Mouse (Mus musculus) liver, adult (tissue): Measurements from ENCODE around the gene Acsbg2.
A peak's percentile ranks its signal among the peaks of the same experiment; 100 is the strongest.

Experiments
- GATA4 ChIP-seq: IDR thresholded peaks from 2 replicates; pipeline ENCODE4 v1.6.1; 2014; ENCODE audit warnings: mild to moderate bottlenecking, low read length; ENCODE audit not compliant: insufficient replicate concordance

The Acsbg2 gene

GRCm38 (mm10) chr17:56836336-56836735 is 37.9 kb downstream of the Acsbg2 start:
- TF ChIP-seq GATA4: no peak

GRCm38 (mm10) chr17:56833381-56833780 is 40.9 kb downstream of the Acsbg2 start:
- TF ChIP-seq GATA4: no peak

DNA sequence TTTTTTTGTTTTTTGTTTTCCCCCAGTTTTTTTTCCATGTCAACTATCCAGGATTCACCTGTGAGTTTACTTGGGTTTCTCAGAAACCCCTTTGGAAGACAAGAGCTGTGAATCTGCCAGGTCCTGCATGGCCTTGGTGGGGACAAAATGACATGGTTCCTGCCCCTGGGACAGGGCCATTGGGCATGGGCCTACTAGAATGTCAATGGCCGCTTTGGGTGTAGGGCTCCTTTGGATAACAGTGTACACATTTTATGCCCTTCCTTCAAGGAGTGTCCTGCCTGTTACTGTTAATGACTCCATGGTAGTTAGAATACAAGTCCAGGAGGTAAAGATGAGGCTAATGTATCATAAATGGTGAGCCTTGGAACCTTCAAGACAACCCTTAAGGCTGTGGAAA is 41.3 kb downstream of the Acsbg2 start:
- TF ChIP-seq GATA4: no peak

DNA sequence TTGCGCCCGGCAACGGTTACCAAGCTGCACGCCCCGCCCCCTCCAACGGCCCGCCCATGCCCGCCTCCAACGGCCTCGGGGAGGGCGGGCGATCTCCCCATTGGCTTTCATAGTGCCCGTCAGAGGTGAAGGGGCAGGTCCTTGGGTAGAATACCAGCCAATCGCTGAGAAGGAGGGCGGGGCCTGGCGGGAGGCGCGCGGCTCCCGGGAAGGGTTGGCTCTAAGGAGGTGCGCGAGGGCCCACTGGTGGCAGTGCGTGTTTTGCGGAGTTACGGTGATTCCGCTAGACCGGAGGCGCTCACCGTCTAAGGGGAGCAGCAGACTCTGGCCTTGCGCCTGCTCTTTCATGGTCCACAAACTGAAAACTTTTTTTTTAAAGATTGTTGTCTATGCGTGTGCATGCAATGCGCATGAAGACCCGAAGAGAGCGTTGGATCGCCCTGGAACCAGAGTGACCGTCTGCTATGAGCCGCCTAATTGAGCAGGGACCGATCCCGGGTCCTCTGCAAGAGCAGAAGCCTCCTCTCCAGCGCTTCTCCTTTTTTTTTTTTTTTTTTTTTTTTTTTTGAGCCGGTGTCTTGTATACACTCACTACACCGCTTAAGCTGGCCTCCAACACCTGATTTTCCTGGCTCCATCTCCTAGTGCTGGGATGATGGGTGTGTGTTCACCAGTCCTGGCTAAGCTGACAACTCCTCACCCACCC is 43.0 kb downstream of the Acsbg2 start:
- peak; percentile 23; the same call in 1 of the 2 replicates for TF ChIP-seq GATA4

DNA sequence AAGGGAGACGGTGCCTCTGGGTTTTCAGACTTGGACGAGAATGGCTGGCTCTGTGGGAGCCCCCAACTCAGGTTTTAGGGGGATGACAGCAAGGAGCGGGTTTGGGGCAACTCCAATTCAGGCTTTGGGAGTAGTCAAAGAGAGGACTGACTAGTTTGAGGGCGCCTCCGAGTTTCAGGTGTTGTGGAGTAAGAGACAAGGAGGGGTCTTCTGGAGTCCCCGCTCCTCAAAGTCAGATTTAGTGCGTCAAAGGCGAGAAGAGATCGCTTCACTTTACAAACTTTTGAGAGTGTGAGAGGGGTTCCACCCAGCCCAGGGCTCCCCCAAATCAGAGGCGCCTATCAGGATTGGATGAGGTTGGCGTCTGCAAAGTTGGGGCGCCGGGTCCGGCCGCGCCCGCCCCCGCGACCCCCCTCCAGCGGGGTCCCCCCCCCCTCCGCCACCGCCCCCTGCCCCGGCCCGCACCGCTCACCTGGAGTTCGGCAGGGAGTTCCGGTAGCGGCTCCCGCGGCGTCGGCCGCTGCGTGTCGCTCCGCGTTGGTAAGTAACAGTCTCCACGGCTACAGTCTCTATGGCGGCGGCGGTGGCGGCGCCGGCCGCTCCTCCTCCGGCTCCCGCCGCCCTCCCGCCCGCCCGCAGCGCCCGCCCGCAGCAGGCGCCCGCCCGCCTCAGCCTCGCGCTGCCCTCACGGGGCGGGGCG is 43.7 kb downstream of the Acsbg2 start, which contains the start of gene Rfx2:
Rfx2 (minus strand) TSS at position 603 of the 700 bp plus-strand sequence.
- TF ChIP-seq GATA4: no peak

DNA sequence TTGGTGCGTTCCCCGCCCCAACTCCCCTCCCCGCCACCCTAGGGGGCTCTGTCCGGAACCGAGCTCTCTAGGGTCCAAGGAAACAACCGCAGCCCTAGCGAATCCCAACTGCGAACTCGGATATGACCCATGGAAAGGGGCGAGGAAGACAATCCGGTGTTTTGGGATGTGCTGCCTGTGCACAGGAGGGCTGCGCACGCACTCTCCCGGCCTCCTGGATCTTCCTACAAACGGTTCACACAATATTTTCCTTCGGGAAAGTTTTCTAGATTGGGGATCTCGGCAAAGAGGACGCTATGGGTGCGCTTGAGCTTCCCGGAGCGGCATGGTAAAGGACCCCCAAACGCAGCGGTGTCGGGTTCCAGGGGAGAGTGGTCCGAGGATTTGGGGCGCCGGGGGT is 44.5 kb downstream of the Acsbg2 start:
- no peak for TF ChIP-seq GATA4

- TF ChIP-seq GATA4: no peak
These were observed 45.1 kb downstream of the Acsbg2 start for GRCm38 (mm10) chr17:56829171-56829570.

DNA sequence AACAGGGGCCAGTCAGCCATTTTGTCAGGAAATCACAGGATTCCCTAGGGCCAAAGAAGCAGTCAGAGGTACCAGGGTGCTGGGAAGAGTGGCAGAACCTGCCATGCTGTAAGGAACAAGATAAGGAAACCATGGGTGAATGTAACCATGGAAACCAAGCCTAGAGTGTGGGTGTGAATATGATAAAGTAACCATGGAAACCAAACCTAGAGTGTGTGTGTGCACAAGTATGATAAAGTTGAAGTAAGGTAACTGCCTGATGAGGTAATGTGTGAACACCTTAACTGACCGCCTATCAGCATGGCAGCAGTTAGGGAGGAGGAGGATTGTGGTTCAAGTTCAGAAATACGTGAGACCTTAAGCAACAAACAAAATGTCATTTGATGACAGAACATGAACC is 47.5 kb downstream of the Acsbg2 start:
- TF ChIP-seq GATA4: no peak

GRCm38 (mm10) chr17:56823352-56823751 is 50.9 kb downstream of the Acsbg2 start:
- no peak for TF ChIP-seq GATA4

DNA sequence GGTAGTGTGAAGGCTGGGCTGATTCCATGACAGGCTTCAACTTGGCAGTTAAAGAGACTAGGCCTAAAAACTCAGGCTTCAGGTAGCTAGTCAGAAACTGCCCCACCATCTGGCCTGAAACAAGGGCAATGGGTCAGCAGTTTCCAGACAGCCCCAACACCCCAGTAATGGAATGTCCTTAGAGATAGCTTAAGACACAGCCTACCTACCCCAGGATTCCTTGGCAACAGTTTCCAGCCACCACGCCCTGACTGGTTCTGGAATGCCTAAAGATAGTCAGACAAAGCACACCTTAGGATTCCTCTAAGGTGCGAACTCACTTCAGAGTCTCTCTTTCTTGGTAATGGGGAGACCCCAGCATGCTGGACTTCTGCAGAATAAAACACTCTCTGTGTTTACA is 51.9 kb downstream of the Acsbg2 start:
- TF ChIP-seq GATA4: no peak

- no peak for TF ChIP-seq GATA4
These were observed 54.5 kb downstream of the Acsbg2 start for GRCm38 (mm10) chr17:56819694-56820111.

DNA sequence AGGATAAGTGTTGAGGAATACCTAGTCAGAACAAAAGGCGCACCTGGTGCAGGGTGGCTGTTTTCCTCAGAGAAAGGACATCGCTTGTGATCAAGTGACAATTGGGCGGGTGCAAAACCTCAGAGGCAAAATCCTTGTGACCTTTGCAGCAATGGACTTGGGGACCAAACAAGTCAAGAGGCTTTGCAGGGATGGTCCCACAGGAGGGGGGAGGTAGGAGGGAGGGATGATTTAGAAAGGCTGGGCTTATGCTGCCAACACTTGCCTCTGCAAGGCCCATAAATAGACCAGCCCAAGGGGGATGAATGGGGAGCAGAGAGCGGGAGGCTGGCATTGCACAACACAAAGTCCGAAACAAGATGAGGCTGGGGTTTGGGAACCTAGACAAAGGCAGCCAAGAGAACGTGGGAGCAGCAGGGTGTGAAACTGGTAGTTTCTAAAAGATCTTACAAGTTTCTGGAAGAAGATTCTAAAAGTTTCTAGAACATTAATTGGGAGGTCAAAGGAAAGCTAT is 55.2 kb downstream of the Acsbg2 start:
- no peak for TF ChIP-seq GATA4

- no peak for TF ChIP-seq GATA4
These were observed 56.1 kb downstream of the Acsbg2 start for GRCm38 (mm10) chr17:56818067-56818636.

DNA sequence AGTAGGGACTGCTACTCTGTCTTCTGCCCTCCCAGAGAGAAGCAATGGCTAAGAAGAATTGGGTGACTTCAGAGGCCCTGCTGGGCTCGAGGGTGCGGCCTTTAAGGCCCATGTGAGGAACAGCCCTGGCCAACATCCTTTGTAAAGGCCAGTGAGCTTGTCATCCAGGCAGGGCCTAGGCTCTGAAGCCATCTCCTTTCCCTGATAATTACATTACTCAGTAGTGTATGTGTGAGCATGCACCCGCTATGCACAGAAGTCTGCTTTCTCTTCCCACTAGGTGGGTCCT is 59.2 kb downstream of the Acsbg2 start:
- TF ChIP-seq GATA4: no peak

- no peak for TF ChIP-seq GATA4
These were observed 59.8 kb downstream of the Acsbg2 start for GRCm38 (mm10) chr17:56814316-56815056.
